Mouse (Mus musculus) spleen, postnatal 0 days (tissue): ENCODE data around the gene Esyt2. TPM values are rescaled to one million over a fixed set of nuclear protein-coding genes. Genes with fewer than 3 reads are reported as not detected.

Source experiments
- polyA plus RNA-seq: library from polyadenylated mRNA; unstranded; fragments of >200 nt; fragmentation: Nextera tagmentation; extraction: Ambion mirVana; gene quantifications from 2 replicates; pipeline ENCODE4 v1.2.1, GENCODE M21; 2015

Gene Esyt2
- 14.4 and 16.2 TPM in 2 replicates for polyA plus RNA-seq

DNA sequence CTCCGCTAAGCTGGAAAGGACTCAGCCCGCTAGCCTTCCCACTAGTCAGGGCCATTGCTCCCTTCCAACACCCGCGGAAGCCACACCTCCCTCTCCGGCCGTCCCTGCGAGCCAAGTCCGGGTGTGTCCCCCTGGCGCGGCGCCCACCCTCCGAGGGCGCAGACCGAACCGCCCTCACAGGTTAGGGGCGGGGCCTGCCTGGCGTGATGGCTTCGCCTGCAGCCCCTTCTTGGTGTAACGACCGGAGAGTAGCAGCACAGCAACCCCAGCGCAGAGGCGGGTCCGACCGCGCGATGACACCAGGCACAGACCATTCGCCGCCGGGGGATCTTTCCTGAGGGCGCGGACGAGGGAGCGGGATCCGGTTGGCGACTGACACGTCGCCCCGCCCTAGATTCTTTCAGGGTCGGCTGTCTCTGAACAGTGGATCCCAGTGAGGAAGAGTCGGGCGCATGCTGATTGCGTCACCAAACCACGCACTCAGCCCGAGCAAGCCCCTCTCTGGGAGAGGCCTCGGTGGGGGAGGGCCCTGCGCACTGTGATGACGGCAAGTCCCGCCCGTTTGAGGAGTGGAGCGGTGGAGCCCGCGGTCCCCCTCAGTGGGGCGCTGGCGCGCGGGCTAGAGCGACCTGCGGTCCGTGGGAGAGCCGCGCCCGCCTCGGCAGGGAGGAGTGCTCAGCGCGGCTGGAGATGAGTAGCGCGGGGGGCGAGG lies at the start of gene Esyt2:
Gene Esyt2 (plus strand): TSS at position 544 of the 712 bp plus-strand sequence.

DNA sequence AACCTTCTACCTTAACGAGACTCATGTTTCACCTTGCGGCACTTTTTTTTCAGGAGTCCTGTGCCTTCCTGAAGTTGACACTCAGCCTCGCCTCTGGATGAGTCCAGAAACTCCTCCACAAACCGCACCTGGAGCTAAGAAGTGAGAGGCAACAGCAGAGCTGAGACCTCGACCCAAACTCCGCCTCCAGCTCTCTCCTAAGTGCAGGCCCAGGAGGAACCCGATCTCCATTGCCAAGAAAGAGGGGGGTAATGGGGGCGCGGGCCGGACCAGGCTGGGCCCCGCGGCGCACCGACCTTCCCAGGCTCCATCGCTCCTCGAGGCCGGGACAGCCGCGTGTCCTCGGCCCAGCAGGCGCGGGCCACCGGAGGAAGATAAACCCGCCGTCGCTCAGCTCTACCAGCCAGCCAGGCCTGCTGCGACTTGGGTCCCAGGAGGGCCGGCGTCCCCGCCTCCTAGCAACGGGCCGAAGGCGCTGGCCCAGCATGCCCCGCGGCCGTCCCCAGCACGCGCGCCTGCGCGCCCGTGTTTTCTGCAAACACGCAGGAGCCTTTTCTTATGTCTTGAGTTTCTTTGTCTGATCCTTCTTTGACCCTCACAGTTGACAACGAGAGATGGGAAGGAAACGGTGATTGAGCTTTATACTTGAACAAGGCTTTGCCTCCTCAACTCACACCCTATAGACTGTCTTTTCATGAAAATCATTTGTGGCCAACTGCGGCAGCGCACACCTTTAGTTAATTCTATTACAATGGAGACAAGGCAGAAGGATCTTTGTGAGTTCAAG lies 18.2 kb upstream of the Esyt2 start, which contains the start of gene Wdr60:
Gene Wdr60 (minus strand): TSS at position 468 of the 787 bp plus-strand sequence.

DNA sequence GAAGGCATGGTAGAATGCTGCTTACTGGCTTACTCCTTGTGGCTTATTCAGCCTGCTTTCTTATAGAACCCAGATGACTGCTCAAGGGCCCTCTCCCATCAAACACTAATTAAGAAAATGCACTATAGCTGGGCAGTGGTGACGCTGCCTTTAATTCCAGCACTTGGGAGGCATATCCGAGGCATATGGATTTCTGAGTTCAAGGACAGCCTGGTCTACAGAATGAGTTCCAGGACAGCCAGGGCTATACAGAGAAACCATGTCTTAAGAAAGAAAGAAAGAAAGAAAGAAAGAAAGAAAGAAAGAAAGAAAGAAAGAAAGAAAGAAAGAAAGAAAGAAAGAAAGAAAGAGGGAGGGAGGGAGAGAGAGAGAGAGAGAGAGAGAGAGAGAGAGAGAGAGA lies 5.9 kb upstream of the Esyt2 start, which contains the start of gene Gm11027:
Gene Gm11027 (plus strand): TSS at position 301 of the 400 bp plus-strand sequence.

DNA sequence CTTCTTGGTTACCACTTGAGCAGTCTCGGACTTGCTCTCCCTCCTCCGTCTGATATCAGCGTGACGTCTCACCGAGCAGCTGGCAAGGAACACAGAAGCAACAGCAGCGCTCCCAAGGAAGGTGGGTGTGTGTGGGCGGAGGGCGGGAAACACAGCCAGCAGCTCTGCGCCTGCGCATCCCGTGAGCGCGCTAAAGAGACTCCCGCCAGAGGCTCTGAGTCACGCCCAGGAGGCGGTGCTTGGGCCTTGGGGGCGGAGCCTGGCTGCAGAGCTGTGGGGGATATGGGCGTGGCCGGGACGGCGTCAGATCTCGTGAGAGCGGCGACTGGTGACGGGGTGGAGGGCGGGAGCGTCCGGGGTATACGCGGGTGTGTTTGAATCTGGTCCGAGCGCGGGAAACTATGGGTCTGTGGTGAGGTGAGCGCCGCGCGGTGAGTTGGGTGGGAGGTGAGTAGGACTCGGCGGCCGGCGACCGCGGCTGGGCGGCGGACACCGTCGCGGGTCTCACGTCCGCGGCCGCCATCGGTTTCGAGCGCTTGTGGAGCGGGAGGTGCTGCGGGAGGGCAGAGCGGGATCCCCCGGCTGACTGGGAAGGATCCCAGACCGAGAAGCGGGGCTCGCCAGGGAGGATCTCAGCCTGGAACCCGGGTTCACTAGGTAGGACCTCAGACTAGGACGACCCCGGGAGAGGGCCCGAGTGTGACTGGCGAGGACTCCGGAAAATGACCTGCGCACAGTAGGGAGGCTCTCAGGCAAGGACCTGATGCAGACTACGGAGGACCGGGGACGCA lies 124.2 kb downstream of the Esyt2 start, which contains the start of gene Ncapg2:
Gene Ncapg2 (plus strand): TSS at position 358 of the 791 bp plus-strand sequence.

Other genes with a start within 250 kb of the Esyt2 start
- gene Zfp386, start 233.5 kb upstream of the Esyt2 start, polyA plus RNA-seq: 10.4 and 11.8 TPM in 2 replicates
- gene Vipr2, start 203.5 kb upstream of the Esyt2 start, polyA plus RNA-seq: 0.22 and 0.73 TPM in 2 replicates
- gene Wdr60, start 18.2 kb upstream of the Esyt2 start, polyA plus RNA-seq: 9.4 and 12.1 TPM in 2 replicates
- not detected in 2 replicates for gene Gm11027, start 5.8 kb upstream of the Esyt2 start, polyA plus RNA-seq
- 50.2 and 60.3 TPM in 2 replicates for gene Ncapg2, start 124.2 kb downstream of the Esyt2 start, polyA plus RNA-seq
- 0.04 TPM in 1 of 2 replicates, not detected in the other for gene Ptprn2, start 204.5 kb downstream of the Esyt2 start, polyA plus RNA-seq